Mouse (Mus musculus) kidney, adult 2 months (tissue): Measurements from ENCODE around the gene Zfp93. TPM values are rescaled to one million over a fixed set of nuclear protein-coding genes. Genes with fewer than 3 reads are reported as not detected.

Source experiments
- DNase-seq: peaks from one replicate; pipeline ENCODE4 v3.0.0; 2021
- H3K27ac ChIP-seq: fragments of 200-500 bp; 2 replicates; pipeline ENCODE4 v1.5.1; 2012; ENCODE audit warnings: low read depth, low read length, control low read depth, inconsistent platforms; ENCODE audit not compliant: insufficient read depth
- H3K27me3 ChIP-seq: fragments of 200-500 bp; replicated peaks from 2 replicates; pipeline ENCODE4 v1.6.1; 2012; ENCODE audit warnings: mild to moderate bottlenecking, moderate library complexity, low read length, inconsistent platforms; ENCODE audit not compliant: control insufficient read depth, insufficient read depth
- H3K36me3 ChIP-seq: fragments of 200-500 bp; 2 replicates; pipeline ENCODE4 v1.6.1; 2012; ENCODE audit warnings: mild to moderate bottlenecking, moderate library complexity, low read length, inconsistent platforms; ENCODE audit not compliant: control insufficient read depth, insufficient read depth
- H3K4me1 ChIP-seq: fragments of 200-500 bp; 2 replicates; pipeline ENCODE4 v1.6.1; 2011; ENCODE audit warnings: low read length; ENCODE audit not compliant: control insufficient read depth, insufficient read depth
- H3K4me3 ChIP-seq: fragments of 200-500 bp; 2 replicates; pipeline ENCODE4 v1.5.1; 2011; ENCODE audit warnings: mild to moderate bottlenecking, low read depth, low read length, control low read depth; ENCODE audit not compliant: insufficient read depth
- CTCF ChIP-seq: fragments of 200-500 bp; conservative IDR thresholded peaks from 2 replicates; pipeline ENCODE4 v1.5.1; 2011; ENCODE audit warnings: low read depth, mild to moderate bottlenecking, control low read depth, low read length, moderate library complexity, mixed read lengths; ENCODE audit not compliant: insufficient read depth, insufficient read length
- POLR2A ChIP-seq: fragments of 200-500 bp; IDR thresholded peaks from one replicate; pipeline ENCODE4 v1.6.1; 2011; ENCODE audit warnings: low read depth, low read length, control low read depth
- WGBS: fragments of 180-500 bp; shearing (Covaris S2); methylation state at CpG from one replicate; pipeline ENCODE4 v1.1.7; 2018; 5-methylcytosine and 5-hydroxymethylcytosine counted together
- polyA plus RNA-seq: library from polyadenylated mRNA; depleted of rRNA; stranded (reverse); fragments of >200 nt; gene quantifications from 2 replicates; pipeline ENCODE4 v1.2.3, GENCODE M21; 2012

Gene Zfp93
- polyA plus RNA-seq, 1 experiment = 3.1 TPM

DNA sequence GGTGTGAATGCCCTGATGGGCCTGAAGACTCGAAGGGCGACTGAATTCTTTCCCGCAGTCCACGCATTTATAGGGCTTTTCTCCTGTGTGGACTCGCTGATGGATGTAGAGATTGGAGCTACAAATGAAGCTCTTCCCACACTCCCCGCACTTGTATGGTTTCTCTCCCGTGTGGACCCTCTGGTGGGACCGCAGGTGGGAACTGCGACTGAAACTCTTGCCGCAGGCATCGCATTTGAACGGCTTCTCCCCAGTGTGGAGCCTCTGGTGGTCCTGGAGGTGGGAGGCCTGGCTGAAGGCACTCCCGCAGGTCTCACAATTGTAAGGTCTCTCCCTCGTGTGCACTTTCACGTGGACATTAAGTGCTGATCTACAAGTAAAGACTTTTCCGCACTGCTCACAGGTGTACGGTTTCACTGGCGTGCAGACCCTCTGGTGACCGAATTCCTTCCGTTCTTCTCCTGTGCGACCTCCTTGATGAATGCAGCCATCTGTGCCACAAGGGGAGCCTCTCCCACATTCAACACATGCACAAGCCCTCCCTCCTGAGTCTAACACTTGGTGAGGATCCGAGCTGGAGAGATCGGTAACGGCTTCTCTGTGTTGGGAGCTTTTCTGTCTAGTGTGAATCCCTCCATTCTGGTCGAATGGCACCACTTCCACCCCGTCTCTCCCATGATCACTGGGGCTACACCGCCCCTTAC lies 21.3 kb downstream of the Zfp93 start:
- DNase-seq = no peak
- no peak overlapping the region for H3K4me3 ChIP-seq
- no peaks in the 10 kb centered on the region for H3K4me1 ChIP-seq
- no peak for TF ChIP-seq CTCF
- no peak for TF ChIP-seq POLR2A
- no peaks in the 10 kb centered on the region for H3K27me3 ChIP-seq
- 90% methylated on average over 27 of the region's 27 CpGs for WGBS
- H3K27ac ChIP-seq = no peak overlapping the region
- peaks cover 3% of the 10 kb centered on the region; the same call in 1 of the 2 replicates for H3K36me3 ChIP-seq

DNA sequence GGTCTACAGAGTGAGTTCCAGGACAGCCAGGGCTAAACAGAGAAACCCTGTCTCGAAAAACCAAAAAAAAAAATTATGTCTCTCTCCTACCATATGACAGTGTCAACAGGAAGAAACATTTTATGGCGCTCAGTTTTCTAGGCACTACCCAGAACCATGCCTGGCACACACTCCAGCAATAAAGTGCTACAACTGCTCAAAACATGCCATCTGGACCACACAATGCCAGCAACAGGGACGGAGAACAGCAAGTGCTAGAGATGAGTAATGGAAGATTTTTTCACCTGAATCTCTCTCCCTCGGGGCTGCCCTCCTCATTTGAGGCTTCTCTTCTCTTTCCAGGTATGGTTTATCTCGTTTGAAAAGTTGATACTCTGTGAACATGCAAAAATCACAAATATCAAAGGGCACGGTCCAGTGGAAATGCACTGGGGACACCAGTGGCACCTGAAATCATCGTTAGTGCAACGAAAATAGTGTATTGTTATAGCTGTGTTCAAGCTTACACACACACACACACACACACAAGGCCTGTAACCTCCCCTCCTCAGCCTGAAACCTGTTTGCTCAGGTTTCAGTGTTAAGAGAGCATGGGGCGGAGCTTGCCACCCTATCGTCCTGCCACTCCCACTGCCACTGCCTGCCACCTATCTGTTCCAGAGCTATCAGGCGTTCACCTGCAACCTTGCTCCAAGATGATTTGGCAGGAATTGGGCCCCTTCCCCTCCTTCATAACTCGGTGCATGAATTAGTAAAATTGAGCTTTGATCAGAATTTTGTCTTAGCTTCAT lies 23.0 kb downstream of the Zfp93 start:
- 87% methylated on average over 12 of the region's 12 CpGs for WGBS
- peaks cover 3% of the 10 kb centered on the region; the same call in 1 of the 2 replicates for H3K36me3 ChIP-seq
- TF ChIP-seq CTCF (no peak), POLR2A (no peak)

DNA sequence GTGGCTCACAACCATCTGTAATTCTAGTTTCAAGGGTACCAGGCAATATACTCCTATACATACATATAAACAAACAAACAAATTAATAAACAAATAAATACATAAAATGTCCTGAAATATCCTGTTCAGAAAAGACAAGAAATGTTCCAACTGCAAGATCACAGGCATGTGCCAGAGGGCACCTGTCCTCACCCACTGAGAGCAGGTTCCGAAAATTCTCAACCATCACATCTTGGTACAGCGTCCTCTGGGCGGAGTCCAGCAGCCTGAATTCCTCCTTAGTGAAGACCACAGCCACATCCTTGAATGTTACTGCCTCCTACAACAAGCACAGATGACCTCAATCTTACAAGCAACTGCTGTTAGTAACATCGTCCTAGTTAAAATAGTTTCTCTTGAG lies 24.5 kb downstream of the Zfp93 start:
- 99% methylated on average over 4 of the region's 4 CpGs for WGBS
- H3K4me3 ChIP-seq = no peak overlapping the region
- H3K27me3 ChIP-seq = no peaks in the 10 kb centered on the region
- DNase-seq = no peak
- H3K27ac ChIP-seq = no peak overlapping the region
- H3K36me3 ChIP-seq = peaks cover 3% of the 10 kb centered on the region; the same call in 1 of the 2 replicates
- H3K4me1 ChIP-seq = peaks cover 1% of the 10 kb centered on the region; the same call in 1 of the 2 replicates
- no peak for TF ChIP-seq POLR2A
- no peak for TF ChIP-seq CTCF

More for the DNA sequence above, 23.0 kb downstream of the Zfp93 start:
- H3K4me1 ChIP-seq = no peaks in the 10 kb centered on the region
- no peak overlapping the region for H3K4me3 ChIP-seq
- no peak for DNase-seq
- H3K27ac ChIP-seq = no peak overlapping the region
- no peaks in the 10 kb centered on the region for H3K27me3 ChIP-seq

DNA sequence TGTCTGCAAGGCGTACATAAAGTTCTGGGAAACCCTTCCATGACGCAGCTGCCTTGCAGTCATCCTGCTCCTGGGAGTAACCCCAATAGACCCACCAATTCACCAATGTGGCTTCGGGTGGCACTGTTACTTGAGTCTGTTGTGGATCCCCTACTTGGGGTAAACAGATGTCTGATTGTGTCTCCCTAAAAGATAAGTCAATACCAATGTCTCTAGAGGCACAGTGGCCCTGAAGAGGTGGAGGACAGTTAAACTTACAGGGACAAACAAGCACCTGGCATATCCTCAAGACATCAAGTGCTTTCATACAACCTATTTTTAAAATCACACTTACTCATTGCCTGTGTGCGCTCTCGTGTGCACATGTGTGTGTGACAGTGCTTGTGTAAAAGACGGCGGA lies 25.2 kb downstream of the Zfp93 start:
- 98% methylated on average over 7 of the region's 7 CpGs for WGBS
- TF ChIP-seq CTCF (no peak), POLR2A (no peak)
- DNase-seq = no peak

DNA sequence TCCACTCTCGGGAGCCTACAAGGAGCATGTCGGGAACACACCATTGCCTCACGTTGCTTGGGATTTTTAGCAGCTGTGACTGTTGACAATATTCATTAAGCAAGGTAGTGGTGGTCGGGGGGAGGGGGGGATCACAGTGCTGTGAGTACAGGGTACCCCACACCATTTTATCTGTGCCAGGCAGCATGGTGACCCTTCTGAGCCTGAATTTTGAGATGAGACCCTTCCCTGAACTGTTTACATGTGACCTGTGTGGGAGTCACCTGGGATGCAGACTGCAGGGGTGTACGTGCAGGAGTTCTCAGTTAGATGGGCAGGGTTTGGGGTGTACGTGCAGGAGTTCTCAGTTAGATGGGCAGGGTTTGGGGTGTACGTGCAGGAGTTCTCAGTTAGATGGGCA lies 26.2 kb downstream of the Zfp93 start:
- TF ChIP-seq CTCF = no peak
- TF ChIP-seq POLR2A = no peak
- H3K4me3 ChIP-seq = no peak overlapping the region
- DNase-seq = no peak
- peaks cover 3% of the 10 kb centered on the region; the same call in 1 of the 2 replicates for H3K4me1 ChIP-seq
- no peak overlapping the region for H3K27ac ChIP-seq
- H3K36me3 ChIP-seq = peaks cover 3% of the 10 kb centered on the region; the same call in 1 of the 2 replicates
- H3K27me3 ChIP-seq = no peaks in the 10 kb centered on the region
- WGBS = 94% methylated on average over 7 of the region's 7 CpGs

More for the DNA sequence above, 25.2 kb downstream of the Zfp93 start:
- Histone ChIP-seq H3K27ac (no peak overlapping the region), H3K27me3 (no peaks in the 10 kb centered on the region), H3K4me1 (peaks cover 3% of the 10 kb centered on the region; the same call in 1 of the 2 replicates), H3K4me3 (no peak overlapping the region), H3K36me3 (peaks cover 3% of the 10 kb centered on the region; the same call in 1 of the 2 replicates)

DNA sequence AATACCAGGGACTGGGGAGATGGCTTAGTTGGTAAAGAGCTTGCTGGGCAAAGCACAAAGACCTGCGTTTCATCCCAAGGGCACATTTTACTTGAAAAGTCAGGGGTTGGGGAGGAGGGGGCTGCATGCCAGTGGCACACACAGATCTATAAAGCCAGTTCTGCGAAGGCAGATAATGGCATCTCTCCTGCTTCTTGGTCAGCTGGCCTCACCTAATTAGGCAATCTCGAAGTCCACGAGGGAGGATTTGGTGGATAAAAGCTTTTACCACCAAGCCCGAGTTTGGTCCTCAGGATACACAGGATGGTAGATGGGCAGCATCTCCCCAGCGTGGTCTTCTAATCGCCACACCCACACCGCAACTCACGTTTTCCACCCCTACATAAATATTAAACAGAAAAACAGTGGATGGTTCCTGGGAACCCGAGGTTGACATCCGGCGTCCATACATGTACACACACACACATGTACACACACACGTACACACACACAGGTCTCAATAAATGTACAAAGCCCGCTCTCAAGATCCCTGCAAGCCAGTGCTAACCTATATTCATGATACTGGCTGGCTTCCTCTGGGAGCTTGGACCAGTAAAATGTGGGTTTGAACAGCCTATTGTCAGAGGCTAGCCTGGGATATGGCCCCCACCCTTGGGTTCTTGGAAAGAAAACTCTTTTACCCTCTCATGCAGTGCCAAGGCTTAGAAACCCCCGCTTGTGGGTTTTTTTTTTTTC lies 27.3 kb downstream of the Zfp93 start:
- Histone ChIP-seq H3K27ac (no peak overlapping the region), H3K27me3 (no peaks in the 10 kb centered on the region), H3K36me3 (0 out of 2 replicates have a peak, but pooled peaks cover 3% of the 10 kb centered on the region), H3K4me1 (peaks cover 3% of the 10 kb centered on the region; the same call in 1 of the 2 replicates), H3K4me3 (no peak overlapping the region)
- 94% methylated on average over 15 of the region's 15 CpGs for WGBS
- no peak for DNase-seq
- no peak for TF ChIP-seq POLR2A
- no peak for TF ChIP-seq CTCF
